In genomic region chr2:25863337-25864131, GRCm38 (mm10) we compare ENCODE assay signal across 7 mouse cellular contexts. TPM values are rescaled to one million over a fixed set of nuclear protein-coding genes. Genes with fewer than 3 reads are reported as not detected.
DNase-seq lines count a peak whose midpoint lies in the region; ATAC-seq lines count a peak whose summit lies in the region.

Gene Kcnt1 (plus strand): TSS chr2:25863734.

- no peaks in the 10 kb centered on the region for H3K36me3 ChIP-seq in embryonic facial prominence, embryonic 13.5 days
- H3K36me3 ChIP-seq in hindbrain, embryonic 15.5 days, result no peaks in the 10 kb centered on the region
- no peaks in the 10 kb centered on the region for H3K36me3 ChIP-seq in midbrain, embryonic 11.5 days (ENCODE audit: control insufficient read depth, insufficient read depth, low read length)

- WGBS in embryonic facial prominence, embryonic 13.5 days, result under 1% methylated on average over 40 of the region's 53 CpGs
- WGBS in hindbrain, embryonic 15.5 days, result under 1% methylated on average over 45 of the region's 53 CpGs
- under 1% methylated on average over 43 of the region's 53 CpGs for WGBS in midbrain, embryonic 11.5 days

- peak within 1 kb of the TSS; percentile 92 for H3K4me2 ChIP-seq in embryonic facial prominence, embryonic 13.5 days
- peak within 1 kb of the TSS; percentile 100 for H3K4me2 ChIP-seq in hindbrain, embryonic 15.5 days
- H3K4me2 ChIP-seq in midbrain, embryonic 11.5 days, result peak within 1 kb of the TSS; percentile 95

- DNase-seq in MN1 (ENCODE audit: low spot score), result peak; percentile 64
- peak; percentile 38 to 41 for DNase-seq in adrenal gland, adult 18-20 months (ENCODE audit: low spot score in 2 of 2)
- peak; percentile 47 to 74 for DNase-seq in left cerebral cortex, postnatal 25 days (ENCODE audit: low spot score in 2 of 2)
- peak; percentile 95 for DNase-seq in midbrain, embryonic 11.5 days (ENCODE audit: low spot score, missing footprints)
- DNase-seq in telencephalon, adult 2 months (ENCODE audit: low read depth, low spot score), result peak; percentile 17

- H3K9ac ChIP-seq in embryonic facial prominence, embryonic 13.5 days, result peak within 1 kb of the TSS; percentile 36; the same call in 1 of the 2 replicates
- H3K9ac ChIP-seq in hindbrain, embryonic 15.5 days, result peak within 1 kb of the TSS; percentile 47
- peak within 1 kb of the TSS; percentile 40 for H3K9ac ChIP-seq in midbrain, embryonic 11.5 days (ENCODE audit: low read length)

- intact Hi-C loops in left cerebral cortex, postnatal 25 days (cut with DNase I), result loop anchor here (1.0 to 10.0 kb wide), 2 partner anchors 120 to 281 kb away; partner anchors contain the start of gene Camsap1

- peaks cover 15% of the 10 kb centered on the region for H3K4me1 ChIP-seq in embryonic facial prominence, embryonic 13.5 days
- peaks cover 32% of the 10 kb centered on the region for H3K4me1 ChIP-seq in hindbrain, embryonic 15.5 days (replicated peaks)
- peaks cover 8% of the 10 kb centered on the region for H3K4me1 ChIP-seq in midbrain, embryonic 11.5 days (ENCODE audit: control insufficient read depth, insufficient read depth, low read length)

- ATAC-seq in embryonic facial prominence, embryonic 13.5 days (ENCODE audit: insufficient number of reproducible peaks, insufficient read depth, low FRiP score, low TSS enrichment, low read depth), result no peak
- ATAC-seq in hindbrain, embryonic 15.5 days (ENCODE audit: low FRiP score, low read depth), result peak; percentile 36
- peak; percentile 16; the same call in 1 of the 2 replicates for ATAC-seq in midbrain, embryonic 11.5 days (ENCODE audit: low FRiP score)

- H3K27me3 ChIP-seq in embryonic facial prominence, embryonic 13.5 days, result peaks cover 54% of the 10 kb centered on the region
- peaks cover 3% of the 10 kb centered on the region; the same call in 1 of the 2 replicates for H3K27me3 ChIP-seq in hindbrain, embryonic 15.5 days
- peaks cover 19% of the 10 kb centered on the region for H3K27me3 ChIP-seq in midbrain, embryonic 11.5 days (ENCODE audit: control insufficient read depth, insufficient read depth, low read length)

- H3K27ac ChIP-seq in embryonic facial prominence, embryonic 13.5 days, result no peak within 1 kb of the TSS
- no peak within 1 kb of the TSS for H3K27ac ChIP-seq in hindbrain, embryonic 15.5 days (replicated peaks)
- H3K27ac ChIP-seq in midbrain, embryonic 11.5 days (ENCODE audit: low read depth, low read length), result no peak within 1 kb of the TSS

- no peaks in the 10 kb centered on the region for H3K9me3 ChIP-seq in embryonic facial prominence, embryonic 13.5 days
- no peaks in the 10 kb centered on the region for H3K9me3 ChIP-seq in hindbrain, embryonic 15.5 days
- no peaks in the 10 kb centered on the region for H3K9me3 ChIP-seq in midbrain, embryonic 11.5 days (ENCODE audit: control insufficient read depth, low read length)

- peak within 1 kb of the TSS; percentile 44 for H3K4me3 ChIP-seq in embryonic facial prominence, embryonic 13.5 days
- peak within 1 kb of the TSS; percentile 67 for H3K4me3 ChIP-seq in hindbrain, embryonic 15.5 days
- H3K4me3 ChIP-seq in midbrain, embryonic 11.5 days (ENCODE audit: low read depth, low read length), result peak within 1 kb of the TSS; percentile 49

RNA-seq across cellular contexts. Expression of gene Kcnt1, which starts in this region (rescaled TPM):
- total RNA-seq in adrenal gland, adult 18-20 months (2021), result 1 to 10 TPM; 3.7 to 3.8 TPM
- 0.34 and 0.37 TPM in 2 replicates for polyA plus RNA-seq in embryonic facial prominence, embryonic 13.5 days (2015; fragmentation: Nextera tagmentation; extraction: Ambion mirVana)
- 20.2 and 23.8 TPM in 2 replicates for polyA plus RNA-seq in hindbrain, embryonic 15.5 days (2015; fragmentation: Nextera tagmentation; extraction: Ambion mirVana)
- total RNA-seq in left cerebral cortex, postnatal 25 days (2021), result 100 to 1,000 TPM; 111 to 130 TPM
- polyA plus RNA-seq in midbrain, embryonic 11.5 days (2014; fragmentation: Nextera tagmentation; extraction: Ambion mirVana), result 0.23 and 0.32 TPM in 2 replicates

Comparison
In these comparisons a context has a peak if more than half of its experiments do, and no peak if none do; other contexts are left out.
1. RNA of gene Kcnt1 (total RNA-seq): 111 to 130 TPM in left cerebral cortex, postnatal 25 days; 3.7 to 3.8 TPM in adrenal gland, adult 18-20 months; every median in the first group is over 10 times any median in the second.
2. RNA of gene Kcnt1 (polyA plus RNA-seq): 20.2 to 23.8 TPM in hindbrain, embryonic 15.5 days; 0.34 to 0.37 TPM in embryonic facial prominence, embryonic 13.5 days and 0.23 to 0.32 TPM in midbrain, embryonic 11.5 days; every median in the first group is over 10 times any median in the second.
3. Peak in DNase-seq, ATAC-seq, H3K4me3 ChIP-seq, H3K9ac ChIP-seq and H3K4me2 ChIP-seq in midbrain, embryonic 11.5 days; RNA of the gene not detected or under 1 TPM.
4. DNase-seq: peak in every context shown above with its lines; median percentile 95 in midbrain, embryonic 11.5 days; 64 in MN1; 60 in left cerebral cortex, postnatal 25 days; 40 in adrenal gland, adult 18-20 months; 17 in telencephalon, adult 2 months.
5. Peak in every context shown above with its lines, with median percentiles within 50 percentile points of each other: H3K4me2 ChIP-seq, H3K4me3 ChIP-seq and H3K9ac ChIP-seq.